Mouse (Mus musculus): ENCODE results near the gene Snn.

- no peak for TF ChIP-seq E2F4 (IDR thresholded peaks at IDR 0.05; ENCODE audit: insufficient read depth)
- no peak for TF ChIP-seq POLR2A (IDR thresholded peaks at IDR 0.05; ENCODE audit: insufficient read length, low read depth)
- no peak for TF ChIP-seq TCF12 (IDR thresholded peaks at IDR 0.05; ENCODE audit: insufficient read depth, poor library complexity, severe bottlenecking)
- no peak for TF ChIP-seq MAX (IDR thresholded peaks at IDR 0.05; ENCODE audit: low read depth)
- no peak for TF ChIP-seq MYOG (IDR thresholded peaks at IDR 0.05; ENCODE audit: control insufficient read depth in 1 of 3, insufficient read depth in 1 of 3, insufficient read length in 2 of 3, low read depth in 2 of 3)
Observed at GRCm38 (mm10) chr16:11068666-11069065, 7.9 kb downstream of the Snn start.
